Mouse (Mus musculus) hindbrain, embryonic 10.5 days (tissue): ENCODE data around the gene Hnrnpul1. TPM values are rescaled to one million over a fixed set of nuclear protein-coding genes. Genes with fewer than 3 reads are reported as not detected.

Source experiments
- DNase-seq: peaks from one replicate; pipeline ENCODE4 v3.0.0-alpha.2; 2017; ENCODE audit warnings: low spot score
- H3K27ac ChIP-seq: fragments of 300-500 bp; sonication (generic); 2 replicates; pipeline ENCODE4 v1.5.1; 2016; ENCODE audit warnings: mild to moderate bottlenecking, moderate library complexity
- H3K27me3 ChIP-seq: fragments of 300-500 bp; sonication (generic); 2 replicates; pipeline ENCODE4 v1.6.1; 2016; ENCODE audit warnings: mild to moderate bottlenecking; ENCODE audit not compliant: poor library complexity, insufficient read depth, severe bottlenecking
- H3K36me3 ChIP-seq: fragments of 300-500 bp; sonication (generic); 2 replicates; pipeline ENCODE4 v1.6.1; 2016; ENCODE audit warnings: mild to moderate bottlenecking, moderate library complexity
- H3K4me1 ChIP-seq: fragments of 300-500 bp; sonication (generic); replicated peaks from 2 replicates; pipeline ENCODE4 v1.6.1; 2016; ENCODE audit warnings: mild to moderate bottlenecking
- H3K4me3 ChIP-seq: fragments of 300-500 bp; sonication (generic); 2 replicates; pipeline ENCODE4 v1.5.1; 2016; ENCODE audit warnings: mild to moderate bottlenecking, moderate library complexity
- H3K9me3 ChIP-seq: fragments of 300-500 bp; sonication (generic); 2 replicates; pipeline ENCODE4 v1.6.1; 2016; ENCODE audit warnings: mild to moderate bottlenecking, moderate library complexity
- WGBS: fragments of 180-500 bp; shearing (Covaris S2); methylation state at CpG from one replicate; pipeline ENCODE4 v1.1.7; 2016; 5-methylcytosine and 5-hydroxymethylcytosine counted together
- polyA plus RNA-seq: library from polyadenylated mRNA; unstranded; fragments of >200 nt; fragmentation: Nextera tagmentation; extraction: Ambion mirVana; gene quantifications from 2 replicates; pipeline ENCODE4 v1.2.1, GENCODE M21; 2016

Gene Hnrnpul1
- polyA plus RNA-seq, 1 experiment from 2014 or later = 60.5 TPM

GRCm38 (mm10) chr7:25680514-25681258, 73.9 kb downstream of the Hnrnpul1 start, which contains the start of gene B9d2:
TSS of gene B9d2 (plus strand) at chr7:25680780.
- Histone ChIP-seq H3K4me3 (peak within 1 kb of the TSS; percentile 67), H3K27ac (peak within 1 kb of the TSS; percentile 96), H3K9me3 (no peaks in the 10 kb centered on the region), H3K27me3 (peaks cover 47% of the 10 kb centered on the region), H3K4me1 (peaks cover 29% of the 10 kb centered on the region), H3K36me3 (peaks cover 17% of the 10 kb centered on the region; the same call in 1 of the 2 replicates)
- DNase-seq = peak; percentile 95
- WGBS = under 1% methylated on average over 46 of the region's 46 CpGs

- no peak for DNase-seq
- 12% methylated on average over 6 of the region's 6 CpGs for WGBS
- H3K36me3 ChIP-seq = peaks cover 16% of the 10 kb centered on the region; the same call in 1 of the 2 replicates
- peak overlapping the region; percentile 67 for H3K4me3 ChIP-seq
- no peaks in the 10 kb centered on the region for H3K9me3 ChIP-seq
- H3K4me1 ChIP-seq = peaks cover 27% of the 10 kb centered on the region
- H3K27ac ChIP-seq = peak overlapping the region; percentile 96
- peaks cover 47% of the 10 kb centered on the region for H3K27me3 ChIP-seq
Measured at GRCm38 (mm10) chr7:25679971-25680370, 74.6 kb downstream of the Hnrnpul1 start.

- H3K9me3 ChIP-seq = peaks cover 3% of the 10 kb centered on the region; the same call in 1 of the 2 replicates
- H3K27me3 ChIP-seq = peaks cover 61% of the 10 kb centered on the region
- H3K36me3 ChIP-seq = no peaks in the 10 kb centered on the region
- no peak for DNase-seq
- H3K4me3 ChIP-seq = no peak overlapping the region
- peaks cover 26% of the 10 kb centered on the region for H3K4me1 ChIP-seq
- WGBS = 94% methylated on average over 7 of the region's 7 CpGs
- no peak overlapping the region for H3K27ac ChIP-seq
Measured at GRCm38 (mm10) chr7:25677013-25677412, 77.5 kb downstream of the Hnrnpul1 start.

- H3K4me3 ChIP-seq = no peak overlapping the region
- WGBS = 82% methylated on average over 15 of the region's 15 CpGs
- no peak overlapping the region for H3K27ac ChIP-seq
- peaks cover 3% of the 10 kb centered on the region; the same call in 1 of the 2 replicates for H3K9me3 ChIP-seq
- no peaks in the 10 kb centered on the region for H3K36me3 ChIP-seq
- no peak for DNase-seq
- H3K27me3 ChIP-seq = peaks cover 61% of the 10 kb centered on the region
- H3K4me1 ChIP-seq = peaks cover 20% of the 10 kb centered on the region
Measured at GRCm38 (mm10) chr7:25676085-25676781, 78.3 kb downstream of the Hnrnpul1 start.

- DNase-seq = no peak
- Histone ChIP-seq H3K27ac (no peak overlapping the region), H3K4me3 (peak overlapping the region; percentile 46; the same call in 1 of the 2 replicates), H3K4me1 (peaks cover 13% of the 10 kb centered on the region), H3K27me3 (peaks cover 61% of the 10 kb centered on the region), H3K9me3 (peaks cover 3% of the 10 kb centered on the region; the same call in 1 of the 2 replicates), H3K36me3 (0 out of 2 replicates have a peak, but pooled peaks cover 3% of the 10 kb centered on the region)
- WGBS = 41% methylated on average over 6 of the region's 6 CpGs
Measured at GRCm38 (mm10) chr7:25675405-25675804, 79.2 kb downstream of the Hnrnpul1 start.

GRCm38 (mm10) chr7:25674719-25675300, 79.7 kb downstream of the Hnrnpul1 start, which contains the start of gene Tmem91:
TSS of gene Tmem91 (minus strand) at chr7:25675166.
- WGBS = 3% methylated on average over 29 of the region's 29 CpGs
- Histone ChIP-seq H3K9me3 (peaks cover 3% of the 10 kb centered on the region; the same call in 1 of the 2 replicates), H3K27ac (no peak within 1 kb of the TSS), H3K36me3 (0 out of 2 replicates have a peak, but pooled peaks cover 3% of the 10 kb centered on the region), H3K27me3 (peaks cover 61% of the 10 kb centered on the region), H3K4me3 (peak within 1 kb of the TSS; percentile 46), H3K4me1 (peaks cover 8% of the 10 kb centered on the region)
- DNase-seq = no peak

GRCm38 (mm10) chr7:25674297-25674696, 80.3 kb downstream of the Hnrnpul1 start:
- peaks cover 8% of the 10 kb centered on the region for H3K4me1 ChIP-seq
- no peak for DNase-seq
- WGBS = 25% methylated on average over 9 of the region's 9 CpGs
- peaks cover 56% of the 10 kb centered on the region for H3K27me3 ChIP-seq
- H3K36me3 ChIP-seq = peaks cover 7% of the 10 kb centered on the region
- H3K4me3 ChIP-seq = peak overlapping the region; percentile 46
- H3K27ac ChIP-seq = no peak overlapping the region
- peaks cover 3% of the 10 kb centered on the region; the same call in 1 of the 2 replicates for H3K9me3 ChIP-seq

- H3K27me3 ChIP-seq = peaks cover 40% of the 10 kb centered on the region
- H3K4me1 ChIP-seq = peaks cover 8% of the 10 kb centered on the region
- H3K4me3 ChIP-seq = no peak overlapping the region
- no peak for DNase-seq
- peaks cover 3% of the 10 kb centered on the region; the same call in 1 of the 2 replicates for H3K9me3 ChIP-seq
- 49% methylated on average over 4 of the region's 4 CpGs for WGBS
- H3K27ac ChIP-seq = no peak overlapping the region
- peaks cover 25% of the 10 kb centered on the region for H3K36me3 ChIP-seq
Measured at GRCm38 (mm10) chr7:25672442-25672841, 82.1 kb downstream of the Hnrnpul1 start.

- Histone ChIP-seq H3K27ac (no peak overlapping the region), H3K4me3 (no peak overlapping the region), H3K4me1 (peaks cover 8% of the 10 kb centered on the region), H3K9me3 (peaks cover 3% of the 10 kb centered on the region; the same call in 1 of the 2 replicates), H3K36me3 (peaks cover 33% of the 10 kb centered on the region), H3K27me3 (peaks cover 37% of the 10 kb centered on the region)
- 75% methylated on average over 2 of the region's 2 CpGs for WGBS
- no peak for DNase-seq
Measured at GRCm38 (mm10) chr7:25671686-25672085, 82.9 kb downstream of the Hnrnpul1 start.

Other genes with a start within 250 kb of the Hnrnpul1 start
- not detected in 2 replicates for gene Ceacam2, start 214.9 kb downstream of the Hnrnpul1 start, polyA plus RNA-seq
- gene Erich4, start 138.9 kb downstream of the Hnrnpul1 start, polyA plus RNA-seq = not detected in 2 replicates
- gene Dmac2, start 135.3 kb downstream of the Hnrnpul1 start, polyA plus RNA-seq = 26.3 and 29.6 TPM in 2 replicates
- gene B3gnt8, start 128.1 kb downstream of the Hnrnpul1 start, polyA plus RNA-seq = 0.87 and 1.8 TPM in 2 replicates
- gene Bckdha, start 95.8 kb downstream of the Hnrnpul1 start, polyA plus RNA-seq = 45.3 and 49.4 TPM in 2 replicates
- 75.6 and 76.4 TPM in 2 replicates for gene Exosc5, start 95.6 kb downstream of the Hnrnpul1 start, polyA plus RNA-seq
- gene Tmem91, start 79.6 kb downstream of the Hnrnpul1 start, polyA plus RNA-seq = 3.1 and 3.2 TPM in 2 replicates
- 38.3 and 44.6 TPM in 2 replicates for gene B9d2, start 74.0 kb downstream of the Hnrnpul1 start, polyA plus RNA-seq
- 0.81 and 2.1 TPM in 2 replicates for gene Tgfb1, start 67.8 kb downstream of the Hnrnpul1 start, polyA plus RNA-seq
- gene Ccdc97, start 35.7 kb downstream of the Hnrnpul1 start, polyA plus RNA-seq = 32.4 and 44.0 TPM in 2 replicates
- 15.0 and 18.4 TPM in 2 replicates for gene Axl, start 33.9 kb upstream of the Hnrnpul1 start, polyA plus RNA-seq
- gene Cyp2s1, start 62.2 kb upstream of the Hnrnpul1 start, polyA plus RNA-seq = 0.44 and 0.46 TPM in 2 replicates
- gene Cyp2b10, start 142.9 kb upstream of the Hnrnpul1 start, polyA plus RNA-seq = not detected in 2 replicates